Mouse (Mus musculus): ENCODE measurements around the gene Gm20715.

DNA sequence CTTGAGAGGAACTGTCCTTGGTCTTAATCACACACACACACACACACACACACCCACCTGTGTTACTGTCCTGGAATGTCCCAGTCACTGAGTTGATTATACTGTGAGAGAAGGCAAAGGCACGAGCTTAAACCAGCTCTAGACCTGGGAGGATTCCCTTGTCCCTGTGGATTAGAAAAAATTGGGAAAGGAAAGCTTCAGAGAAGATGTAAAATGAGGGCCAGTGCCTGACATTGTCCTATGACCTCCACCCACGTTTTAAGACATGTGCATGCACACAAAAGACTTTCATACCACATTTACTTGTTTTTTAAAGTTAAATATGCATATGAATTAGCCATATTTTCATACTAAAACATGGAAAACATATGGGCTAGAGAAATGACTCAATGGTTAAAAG lies 76.8 kb downstream of the Gm20715 start, which contains the start of gene Olfr5:
- TF ChIP-seq POLR2A (IDR thresholded peaks at IDR 0.05; ENCODE audit: insufficient read depth, low read length) (no peak), CTCF (IDR thresholded peaks at IDR 0.05; ENCODE audit: low read depth, low read length) (no peak), EP300 (IDR thresholded peaks at IDR 0.05; ENCODE audit: insufficient read depth, low read depth, low read length) (no peak)

All from ES-Bruce4 (cell line).